Mouse (Mus musculus) right cerebral cortex, adult 18-20 months (tissue): ENCODE measurements around the gene Olfr17.
"Not testable (repeated sequence)": the region's sequence is repeated elsewhere in the genome, so short reads cannot be mapped to it uniquely, and the experiment has no call there.

Source experiments
- DNase-seq: peaks from one replicate; pipeline ENCODE4 v3.0.0; 2022; ENCODE audit warnings: mixed read lengths

Olfr17 gene

GRCm38 (mm10) chr7:107092920-107093319 is at the start of gene Olfr17:
Olfr17 (plus strand) TSS chr7:107093220.
- no peak for DNase-seq

GRCm38 (mm10) chr7:107044407-107044806 is 48.6 kb upstream of the Olfr17 start:
- no peak for DNase-seq

GRCm38 (mm10) chr7:107045833-107046232 is 47.2 kb upstream of the Olfr17 start:
- DNase-seq = peak; percentile 8

- no peak for DNase-seq
Measured at GRCm38 (mm10) chr7:107047578-107047977, 45.4 kb upstream of the Olfr17 start.

GRCm38 (mm10) chr7:107070681-107071080 is 22.3 kb upstream of the Olfr17 start, which contains the start of gene Olfr714:
Olfr714 (plus strand) TSS chr7:107070981.
- no peak for DNase-seq

- not testable (repeated sequence) for DNase-seq
Measured at GRCm38 (mm10) chr7:107110269-107110668, 17.2 kb downstream of the Olfr17 start, which contains the start of gene Olfr715b. Olfr715b (minus strand) TSS chr7:107110369.

- DNase-seq = not testable (repeated sequence)
Measured at GRCm38 (mm10) chr7:107130983-107131382, 38.0 kb downstream of the Olfr17 start, which contains the start of gene Olfr715. Olfr715 (minus strand) TSS chr7:107131083.

GRCm38 (mm10) chr7:107138027-107138426 is 45.0 kb downstream of the Olfr17 start, which contains the start of gene Olfr716:
Olfr716 (plus strand) TSS chr7:107138327.
- DNase-seq = not testable (repeated sequence)
